Mouse (Mus musculus) myocyte (in vitro differentiated cells): ENCODE data around the gene Ssu2. TPM values are rescaled to one million over a fixed set of nuclear protein-coding genes. Genes with fewer than 3 reads are reported as not detected.

Experiments
- H3K27me3 ChIP-seq: one replicate; pipeline ENCODE4 v1.6.1; 2011; ENCODE audit not compliant: control insufficient read depth, insufficient read depth, insufficient read length
- H3K36me3 ChIP-seq: one replicate; pipeline ENCODE4 v1.6.1; 2011; ENCODE audit not compliant: control insufficient read depth, insufficient read depth
- H3K4me2 ChIP-seq: one replicate; pipeline ENCODE4 v1.6.1; 2011; ENCODE audit warnings: low read depth, control low read depth
- H3K4me3 ChIP-seq: one replicate; pipeline ENCODE4 v1.5.1; 2011; ENCODE audit warnings: mild to moderate bottlenecking, control low read depth, moderate library complexity
- H3K79me2 ChIP-seq: one replicate; pipeline ENCODE4 v1.6.1; 2011; ENCODE audit not compliant: control insufficient read depth, insufficient read depth
- H3ac ChIP-seq: one replicate; pipeline ENCODE4 v1.6.1; 2011; ENCODE audit not compliant: control insufficient read depth, insufficient read length
- CEBPB ChIP-seq: IDR thresholded peaks from 2 replicates; pipeline ENCODE4 v1.6.1; 2011; ENCODE audit warnings: mild to moderate bottlenecking, moderate library complexity; ENCODE audit not compliant: poor library complexity, insufficient read depth, severe bottlenecking
- E2F4 ChIP-seq: IDR thresholded peaks from one replicate; pipeline ENCODE4 v1.6.1; 2011; ENCODE audit warnings: mild to moderate bottlenecking, control low read depth, moderate library complexity; ENCODE audit not compliant: insufficient read depth
- MAX ChIP-seq: IDR thresholded peaks from one replicate; pipeline ENCODE4 v1.6.1; 2011; ENCODE audit warnings: low read depth, mild to moderate bottlenecking, control low read depth
- MYOD1 ChIP-seq, 3 experiments: IDR thresholded peaks; one replicate each; pipeline ENCODE4 v1.6.1; 2011; ENCODE audit warnings: control low read depth in 2 of 3, low read depth in 2 of 3, mild to moderate bottlenecking in 2 of 3, moderate library complexity in 1 of 3; ENCODE audit not compliant: insufficient read length in 2 of 3, control insufficient read depth in 1 of 3
- MYOG ChIP-seq, 3 experiments: IDR thresholded peaks; one replicate each; pipeline ENCODE4 v1.6.1; 2011; ENCODE audit warnings: control low read depth in 2 of 3, low read depth in 2 of 3, mild to moderate bottlenecking in 2 of 3; ENCODE audit not compliant: insufficient read length in 2 of 3, control insufficient read depth in 1 of 3, insufficient read depth in 1 of 3
- POLR2A ChIP-seq: IDR thresholded peaks from one replicate; pipeline ENCODE4 v1.6.1; 2011; ENCODE audit warnings: low read depth, mild to moderate bottlenecking, control low read depth, moderate library complexity; ENCODE audit not compliant: insufficient read length
- POLR2AphosphoS2 ChIP-seq: IDR thresholded peaks from one replicate; pipeline ENCODE4 v1.6.1; 2011; ENCODE audit warnings: low read depth, control low read depth; ENCODE audit not compliant: insufficient read length
- REST ChIP-seq: IDR thresholded peaks from one replicate; pipeline ENCODE4 v1.6.1; 2011; ENCODE audit warnings: mild to moderate bottlenecking, control low read depth, moderate library complexity; ENCODE audit not compliant: insufficient read depth, insufficient read length
- SRF ChIP-seq: IDR thresholded peaks from one replicate; pipeline ENCODE4 v1.6.1; 2011; ENCODE audit warnings: low read depth; ENCODE audit not compliant: control insufficient read depth, insufficient read length
- TCF12 ChIP-seq: IDR thresholded peaks from one replicate; pipeline ENCODE4 v1.6.1; 2011; ENCODE audit warnings: mild to moderate bottlenecking, control low read depth; ENCODE audit not compliant: poor library complexity, insufficient read depth, severe bottlenecking
- TCF3 ChIP-seq: IDR thresholded peaks from one replicate; pipeline ENCODE4 v1.6.1; 2011; ENCODE audit warnings: low read depth, control low read depth; ENCODE audit not compliant: insufficient read length
- USF1 ChIP-seq: IDR thresholded peaks from one replicate; pipeline ENCODE4 v1.6.1; 2011; ENCODE audit warnings: low read depth, mild to moderate bottlenecking, control low read depth, moderate library complexity
- polyA plus RNA-seq: library from polyadenylated mRNA; unstranded; fragments of >200 nt; fragmentation: generic; extraction: Trizol; gene quantifications from one replicate; pipeline ENCODE4 v1.2.1, GENCODE M21; 2012; ENCODE audit warnings: missing spikeins

The Ssu2 gene
- polyA plus RNA-seq, 1 experiment, result 1.0 TPM

DNA sequence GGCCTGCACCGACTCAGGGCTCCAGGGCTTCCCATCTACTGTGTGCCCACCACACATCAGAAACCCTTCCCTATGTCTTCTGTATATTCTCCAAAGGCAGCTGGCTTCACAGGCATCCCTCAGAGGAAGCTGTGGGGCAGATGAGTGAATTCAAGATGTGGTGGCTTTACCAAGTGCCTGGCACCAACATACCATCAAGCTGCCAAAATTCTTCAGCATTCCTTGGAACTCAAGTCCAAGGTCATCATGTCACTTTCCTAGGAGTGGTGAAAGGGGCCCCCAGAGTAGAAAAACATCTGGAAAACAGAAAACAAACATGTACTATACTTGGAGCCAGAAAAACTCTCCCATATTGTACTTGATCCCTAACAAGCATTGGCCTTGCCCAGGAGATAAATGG is 28.5 kb downstream of the Ssu2 start:
- H3K4me3 ChIP-seq, result no peak overlapping the region
- H3ac ChIP-seq, result no peak overlapping the region
- H3K4me2 ChIP-seq, result no peak overlapping the region
- no peaks in the 10 kb centered on the region for H3K36me3 ChIP-seq
- no peaks in the 10 kb centered on the region for H3K79me2 ChIP-seq
- no peaks in the 10 kb centered on the region for H3K27me3 ChIP-seq
- TF ChIP-seq MYOD1 (IDR thresholded peaks at IDR 0.05; ENCODE audit: control insufficient read depth in 1 of 3, insufficient read length in 2 of 3, low read depth in 2 of 3), result no peak
- no peak for TF ChIP-seq E2F4
- TF ChIP-seq CEBPB, result no peak

- Histone ChIP-seq H3K27me3 (no peaks in the 10 kb centered on the region), H3K4me2 (no peak overlapping the region), H3ac (no peak overlapping the region), H3K79me2 (no peaks in the 10 kb centered on the region), H3K4me3 (no peak overlapping the region), H3K36me3 (no peaks in the 10 kb centered on the region)
- TF ChIP-seq MYOD1 (IDR thresholded peaks at IDR 0.05; ENCODE audit: control insufficient read depth in 1 of 3, insufficient read length in 2 of 3, low read depth in 2 of 3) (peak in 2 of 3 experiments; percentile 83 to 86), CEBPB (no peak), MAX (no peak), MYOG (IDR thresholded peaks at IDR 0.05; ENCODE audit: control insufficient read depth in 1 of 3, insufficient read depth in 1 of 3, insufficient read length in 2 of 3, low read depth in 2 of 3) (no peak)
Measured at GRCm38 (mm10) chr6:112350452-112350851, 37.4 kb downstream of the Ssu2 start.

DNA sequence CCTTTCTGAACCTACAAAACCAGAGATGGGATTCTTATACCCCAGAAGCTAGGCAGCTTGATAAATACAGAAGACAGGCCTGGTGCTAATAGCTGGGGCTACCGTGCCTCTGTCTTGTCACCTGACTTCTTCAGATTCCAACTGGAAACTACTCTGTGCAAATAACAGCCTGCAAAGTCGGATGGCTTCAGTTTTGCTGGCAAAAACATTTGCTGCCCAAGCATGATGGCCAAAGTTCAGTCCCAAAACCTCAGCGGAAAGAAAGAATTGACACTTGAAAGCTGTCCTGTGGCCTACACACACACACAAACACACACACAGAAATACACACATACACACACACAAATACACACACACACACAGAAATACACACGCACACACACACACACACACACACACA is 48.8 kb downstream of the Ssu2 start:
- no peak overlapping the region for H3K4me2 ChIP-seq
- H3K79me2 ChIP-seq, result no peaks in the 10 kb centered on the region
- H3K4me3 ChIP-seq, result no peak overlapping the region
- H3K27me3 ChIP-seq, result no peaks in the 10 kb centered on the region
- TF ChIP-seq CEBPB (no peak), SRF (no peak), MAX (no peak), POLR2AphosphoS2 (no peak), POLR2A (no peak)
- no peaks in the 10 kb centered on the region for H3K36me3 ChIP-seq
- H3ac ChIP-seq, result no peak overlapping the region

DNA sequence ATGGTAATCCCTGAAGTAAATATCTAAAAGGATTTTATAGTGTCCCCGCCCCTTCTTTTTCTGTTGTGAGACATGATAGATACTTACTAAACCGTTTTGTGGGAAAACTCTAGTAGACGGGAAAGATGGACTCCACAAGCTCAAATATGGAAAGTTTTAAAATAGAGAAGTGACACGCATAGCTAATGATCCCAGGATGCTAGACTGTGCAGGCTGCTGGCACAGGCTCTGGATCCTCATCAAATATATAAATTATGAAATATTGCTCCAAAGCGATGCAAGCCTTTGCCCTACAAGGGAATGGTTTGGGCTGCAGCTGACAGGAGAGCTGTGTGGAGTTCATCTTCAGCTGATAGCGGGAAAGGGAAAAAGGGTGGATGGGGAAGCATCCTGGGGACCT is 50.2 kb downstream of the Ssu2 start:
- H3ac ChIP-seq, result no peak overlapping the region
- H3K36me3 ChIP-seq, result no peaks in the 10 kb centered on the region
- no peak for TF ChIP-seq POLR2A
- TF ChIP-seq TCF12, result no peak
- H3K4me3 ChIP-seq, result no peak overlapping the region
- no peaks in the 10 kb centered on the region for H3K79me2 ChIP-seq
- no peaks in the 10 kb centered on the region for H3K27me3 ChIP-seq
- H3K4me2 ChIP-seq, result no peak overlapping the region

- no peaks in the 10 kb centered on the region for H3K36me3 ChIP-seq
- H3ac ChIP-seq, result no peak overlapping the region
- no peak overlapping the region for H3K4me3 ChIP-seq
- no peaks in the 10 kb centered on the region for H3K27me3 ChIP-seq
- no peaks in the 10 kb centered on the region for H3K79me2 ChIP-seq
- H3K4me2 ChIP-seq, result no peak overlapping the region
- TF ChIP-seq E2F4 (no peak), POLR2A (no peak), POLR2AphosphoS2 (no peak), TCF3 (no peak), TCF12 (no peak), MYOD1 (IDR thresholded peaks at IDR 0.05; ENCODE audit: control insufficient read depth in 1 of 3, insufficient read length in 2 of 3, low read depth in 2 of 3) (no peak), MYOG (IDR thresholded peaks at IDR 0.05; ENCODE audit: control insufficient read depth in 1 of 3, insufficient read depth in 1 of 3, insufficient read length in 2 of 3, low read depth in 2 of 3) (no peak), SRF (no peak), USF1 (no peak), CEBPB (no peak), REST (no peak), MAX (no peak)
Measured at GRCm38 (mm10) chr6:112333930-112334329, 53.9 kb downstream of the Ssu2 start.

DNA sequence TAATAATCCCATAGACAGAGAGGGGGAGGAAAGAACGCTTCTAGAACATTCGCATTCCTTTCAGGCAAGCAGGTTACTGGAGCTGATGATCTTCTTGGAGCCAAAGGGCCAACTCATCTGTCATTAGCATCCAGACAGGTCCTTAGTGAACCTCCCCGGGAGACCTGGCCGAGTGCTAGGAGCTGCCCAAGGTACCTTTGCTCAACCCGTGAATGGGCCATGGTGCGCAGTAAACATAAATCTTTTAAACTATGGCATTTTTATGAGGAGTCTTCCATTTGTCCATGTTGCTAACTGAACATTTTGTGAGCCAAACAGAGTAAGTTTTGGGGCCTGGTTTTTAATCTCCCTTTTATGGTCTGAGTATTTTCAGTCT is 56.6 kb downstream of the Ssu2 start:
- Histone ChIP-seq H3K36me3 (no peaks in the 10 kb centered on the region), H3K79me2 (no peaks in the 10 kb centered on the region), H3ac (no peak overlapping the region), H3K4me2 (no peak overlapping the region), H3K4me3 (no peak overlapping the region), H3K27me3 (no peaks in the 10 kb centered on the region)
- TF ChIP-seq E2F4 (no peak), MYOD1 (IDR thresholded peaks at IDR 0.05; ENCODE audit: control insufficient read depth in 1 of 3, insufficient read length in 2 of 3, low read depth in 2 of 3) (no peak), MAX (no peak), TCF3 (no peak), CEBPB (no peak), TCF12 (no peak), USF1 (no peak), POLR2A (no peak), POLR2AphosphoS2 (no peak), SRF (no peak), REST (no peak), MYOG (IDR thresholded peaks at IDR 0.05; ENCODE audit: control insufficient read depth in 1 of 3, insufficient read depth in 1 of 3, insufficient read length in 2 of 3, low read depth in 2 of 3) (no peak)
